Mouse (Mus musculus) thymus, postnatal 25 days (tissue): ENCODE measurements around the gene Smarcd2.

ENCODE experiments used
- DNase-seq: peaks from one replicate; pipeline ENCODE4 v3.0.0; 2022

Gene Smarcd2

GRCm38 (mm10) chr11:106272644-106273310 is at the start of gene Smarcd2:
Smarcd2 (minus strand) TSS chr11:106272972.
- DNase-seq, result peak; percentile 99

DNA sequence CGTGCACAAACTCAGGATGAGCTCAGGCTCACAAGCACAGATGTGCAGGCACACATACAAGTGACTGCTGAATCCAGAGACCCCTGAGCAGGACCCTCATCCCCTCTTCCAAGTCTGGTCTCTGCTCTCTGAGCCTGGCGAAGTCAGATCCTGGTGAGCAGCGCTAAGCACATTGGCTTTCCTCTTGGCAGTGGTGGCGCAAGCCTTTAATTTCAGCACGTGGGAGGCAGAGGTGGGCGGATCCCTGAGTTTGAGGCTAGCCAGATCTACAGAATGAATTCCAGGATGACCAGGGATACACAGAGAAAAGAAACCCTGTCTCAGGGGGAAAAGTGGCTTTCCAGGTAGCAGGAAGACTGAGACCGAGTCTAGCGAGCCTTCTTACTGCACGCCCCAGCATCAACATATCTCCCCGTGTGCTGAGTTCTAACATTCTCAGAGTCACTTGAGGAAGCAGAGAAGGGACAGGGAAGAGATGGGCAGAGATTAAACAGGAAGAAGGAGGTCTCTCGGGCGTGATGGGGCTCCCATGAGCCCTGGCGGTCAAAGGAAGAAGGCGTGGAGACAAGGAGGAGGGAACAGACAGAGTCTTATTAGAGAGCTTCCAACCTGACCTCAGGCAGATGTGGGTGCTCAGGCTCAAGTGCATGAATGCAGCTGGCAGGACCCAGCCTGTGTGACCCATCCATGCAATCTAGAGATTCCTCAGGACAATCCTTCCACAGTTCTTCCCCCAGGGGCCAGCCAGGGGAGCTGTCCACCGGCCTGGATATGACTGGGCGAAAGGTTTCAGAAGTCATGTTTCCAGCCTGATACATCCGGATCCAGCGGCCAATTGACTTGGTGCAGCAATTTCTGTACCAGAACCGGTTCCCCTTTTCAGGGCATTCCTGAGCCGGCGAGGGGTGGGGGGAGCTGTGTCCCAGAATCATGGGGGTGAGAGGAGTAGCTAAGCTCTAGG is 45.9 kb upstream of the Smarcd2 start:
- DNase-seq, result peak; percentile 38

DNA sequence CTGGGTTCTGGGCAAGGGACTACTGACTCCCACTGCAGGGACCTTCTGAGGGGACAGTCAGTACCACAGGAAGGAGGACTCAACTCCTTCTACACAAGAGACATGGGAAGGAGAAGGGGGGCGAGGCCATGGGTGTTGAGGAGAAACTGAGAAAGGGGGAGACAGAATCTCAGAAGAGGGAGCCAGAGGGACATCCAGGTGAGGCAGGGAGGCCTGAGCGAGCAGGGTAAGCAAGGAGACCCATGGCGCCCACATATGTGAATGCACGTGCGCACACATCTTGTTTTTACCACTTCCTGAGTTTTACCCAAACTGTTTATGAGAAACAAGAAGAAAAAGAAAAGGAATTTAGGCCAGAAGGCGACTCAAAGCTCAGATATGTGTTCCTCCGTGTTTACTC is 45.0 kb upstream of the Smarcd2 start:
- DNase-seq, result peak; percentile 61

DNA sequence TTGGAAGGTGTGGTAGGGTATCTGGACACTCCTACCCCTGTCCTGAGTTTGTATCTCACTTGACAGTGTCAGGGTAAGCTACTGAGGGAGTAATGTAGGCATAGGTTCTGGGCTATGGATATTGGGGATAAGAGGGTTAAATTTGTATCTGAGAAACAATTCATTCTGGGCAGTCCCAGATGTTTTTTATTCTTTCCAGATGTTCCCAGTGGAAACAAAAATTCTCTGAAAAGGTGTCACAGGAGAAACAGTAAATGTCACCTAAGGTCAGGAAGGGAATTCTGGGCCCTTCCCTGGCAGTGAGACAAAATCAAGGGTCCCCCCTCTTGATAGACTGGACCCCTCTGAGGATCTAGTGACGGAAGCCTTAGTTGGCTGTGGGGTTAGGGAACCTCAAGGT is 43.6 kb upstream of the Smarcd2 start:
- DNase-seq, result no peak

DNA sequence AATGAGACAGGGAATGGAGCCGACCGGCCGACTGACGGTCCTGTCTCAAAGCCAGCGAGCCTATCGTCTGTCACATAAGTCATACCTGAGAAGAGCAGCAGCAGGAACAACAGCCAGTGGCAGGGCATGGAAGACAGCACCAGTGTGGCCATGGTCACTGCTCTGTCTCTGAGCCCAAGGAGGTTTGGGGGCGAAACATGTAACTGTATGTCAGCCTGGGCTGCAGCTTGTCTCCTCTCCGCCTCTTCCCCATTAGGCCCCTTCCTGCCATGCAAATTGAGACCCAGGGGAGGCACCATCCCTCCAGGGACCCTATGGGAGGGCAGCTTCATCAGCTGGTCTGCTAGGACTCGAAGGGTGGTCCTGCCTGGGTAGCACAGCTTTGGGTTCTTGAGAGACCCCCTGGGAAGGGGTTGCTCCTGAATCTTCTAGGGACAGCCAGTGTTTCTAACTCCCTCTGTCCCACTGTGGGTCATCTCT is 41.6 kb upstream of the Smarcd2 start, which contains the start of gene Cd79b:
Gene Cd79b, minus strand, starts transcription at position 430 of the 480 bp plus-strand sequence.
- DNase-seq, result peak; percentile 33

DNA sequence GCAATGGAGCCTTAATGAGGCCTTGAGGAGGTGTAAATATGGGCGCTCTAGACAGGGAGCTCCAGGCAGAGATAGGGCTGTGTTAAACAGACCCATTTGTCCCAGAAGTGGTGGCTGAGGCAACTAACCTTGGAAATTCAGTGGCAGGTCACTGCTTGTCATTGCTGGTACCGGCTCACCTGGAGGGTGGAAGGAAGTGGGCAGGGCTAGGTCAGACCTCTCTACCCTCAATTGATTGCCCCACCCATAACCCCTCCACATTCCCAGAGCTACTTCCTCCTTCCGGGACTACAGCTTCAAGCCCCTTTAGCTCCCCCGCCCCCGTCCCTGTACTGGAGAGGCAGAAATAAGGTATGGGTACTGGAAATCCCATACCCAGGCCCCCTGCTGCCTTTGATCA is 40.8 kb upstream of the Smarcd2 start:
- peak; percentile 30 for DNase-seq

DNA sequence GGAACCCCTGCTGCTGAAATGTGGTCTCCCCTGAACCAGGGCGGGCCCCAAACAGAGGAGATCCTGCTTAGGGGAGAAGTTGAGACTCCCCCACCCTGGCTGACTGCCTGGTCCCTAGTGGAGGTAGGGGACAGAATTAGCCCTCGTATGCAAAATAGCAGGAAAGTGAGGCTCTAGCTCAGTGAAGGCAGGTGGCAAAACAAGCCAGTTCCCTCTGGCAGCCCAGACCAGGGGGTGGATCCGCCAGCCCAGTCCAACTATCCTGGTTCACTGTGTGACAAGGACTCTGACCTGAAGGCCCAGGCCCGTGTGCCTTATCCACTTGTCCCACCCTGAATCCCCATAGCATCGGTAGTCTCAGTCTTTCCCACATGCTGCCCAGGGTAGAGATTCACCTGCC is 37.4 kb upstream of the Smarcd2 start:
- no peak for DNase-seq

DNA sequence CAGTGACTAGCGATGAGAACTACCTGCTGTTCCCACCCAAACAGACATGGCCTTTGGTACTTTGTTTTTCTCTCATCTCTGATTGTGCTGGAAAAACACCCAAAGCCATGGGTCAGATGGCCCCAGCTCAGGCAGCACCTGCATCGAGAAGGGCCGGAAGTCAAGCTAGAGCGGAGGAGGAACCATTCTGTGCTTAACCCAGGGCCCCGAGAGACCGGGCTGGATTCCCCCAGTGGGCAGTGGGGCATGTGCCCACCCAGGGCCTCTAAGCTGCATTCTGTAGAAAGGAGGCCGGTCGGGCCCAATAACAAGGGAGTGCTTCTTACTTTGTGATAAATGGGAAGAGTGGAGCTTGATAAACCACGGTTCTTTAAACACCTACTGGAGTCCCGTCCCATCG is 35.4 kb upstream of the Smarcd2 start:
- peak; percentile 21 for DNase-seq

DNA sequence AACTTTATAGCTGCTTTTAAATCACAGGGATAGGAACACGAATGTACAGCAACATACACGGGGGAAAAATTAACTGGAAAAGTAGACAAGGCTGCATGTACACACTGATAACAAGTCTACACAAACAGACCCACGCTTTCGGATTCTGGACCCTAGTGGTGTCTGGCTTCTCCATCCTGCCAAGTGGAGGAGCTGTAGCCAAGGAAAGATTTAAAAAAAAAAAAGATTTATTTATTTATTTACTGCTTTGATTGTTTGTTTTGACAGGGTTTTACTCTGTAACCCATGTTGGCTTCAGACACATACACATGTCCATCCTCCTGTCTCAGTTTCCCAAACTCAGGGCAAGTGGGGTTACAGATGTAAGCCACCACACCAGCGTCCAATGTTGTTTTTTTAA is 34.7 kb upstream of the Smarcd2 start:
- DNase-seq, result no peak

GRCm38 (mm10) chr11:106306758-106307157 is 34.0 kb upstream of the Smarcd2 start:
- DNase-seq, result no peak

DNA sequence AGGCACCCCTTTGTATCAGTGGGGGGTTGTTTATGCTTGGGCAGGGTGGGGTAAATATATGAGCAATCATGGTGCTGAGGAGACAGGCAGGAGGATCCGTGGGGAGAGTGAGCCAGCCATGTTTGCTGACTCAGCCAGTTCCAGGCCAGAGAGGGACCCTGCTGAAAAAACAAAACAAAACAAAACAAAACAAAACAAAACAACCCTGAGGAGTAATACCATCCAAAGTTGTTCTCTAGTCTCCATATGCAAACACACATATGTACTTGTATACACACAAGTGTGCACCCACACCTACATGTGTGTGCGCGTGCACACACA is 33.3 kb upstream of the Smarcd2 start:
- DNase-seq, result no peak

GRCm38 (mm10) chr11:106305348-106306064 is 32.7 kb upstream of the Smarcd2 start:
- no peak for DNase-seq

- DNase-seq, result peak; percentile 74
These were observed 29.9 kb upstream of the Smarcd2 start for GRCm38 (mm10) chr11:106302634-106303033.

DNA sequence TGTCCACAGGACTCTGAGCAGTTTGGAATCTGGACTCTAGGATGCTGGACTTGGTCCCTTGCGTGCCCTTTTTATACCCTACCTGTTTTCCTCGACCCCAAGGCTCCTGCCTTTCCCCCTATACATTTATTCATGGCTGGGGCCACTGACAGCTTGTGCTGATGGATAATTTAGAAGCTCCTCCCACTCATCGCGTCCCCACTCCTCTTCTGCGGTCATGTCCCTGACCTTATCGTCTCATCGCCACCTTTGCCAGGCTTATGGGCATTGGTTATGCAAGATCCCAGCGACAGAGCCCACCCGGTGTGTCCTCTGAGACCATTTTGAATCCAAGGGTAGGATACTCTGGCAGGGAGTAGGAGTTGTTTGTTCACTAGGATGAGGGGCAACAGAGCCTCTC is 29.0 kb upstream of the Smarcd2 start, which contains the start of gene Gh:
Gene Gh, minus strand, starts transcription at position 101 of the 400 bp plus-strand sequence.
- DNase-seq, result no peak

GRCm38 (mm10) chr11:106291861-106292260 is 19.1 kb upstream of the Smarcd2 start:
- DNase-seq, result no peak

- no peak for DNase-seq
These were observed 17.6 kb upstream of the Smarcd2 start for GRCm38 (mm10) chr11:106290376-106290775.

DNA sequence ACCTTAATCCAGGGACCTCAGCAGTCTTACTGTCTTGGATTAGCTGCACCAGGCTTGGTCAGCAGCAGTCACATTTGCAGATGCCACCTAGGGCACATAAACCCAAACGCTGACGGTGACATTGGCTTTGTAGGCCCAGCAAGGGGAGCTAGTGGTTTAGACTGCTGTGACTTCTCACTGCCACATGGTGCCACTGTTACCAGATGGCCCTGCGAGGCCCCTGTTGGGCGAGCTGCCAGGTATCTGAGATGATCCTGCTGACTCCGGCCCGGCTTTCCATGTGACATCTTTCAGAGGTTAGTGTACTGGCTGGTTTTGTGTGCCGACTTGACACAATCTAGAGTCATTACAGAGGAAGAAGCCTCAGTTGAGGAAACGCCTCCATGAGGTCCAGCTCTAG is 16.6 kb upstream of the Smarcd2 start:
- peak; percentile 38 for DNase-seq

DNA sequence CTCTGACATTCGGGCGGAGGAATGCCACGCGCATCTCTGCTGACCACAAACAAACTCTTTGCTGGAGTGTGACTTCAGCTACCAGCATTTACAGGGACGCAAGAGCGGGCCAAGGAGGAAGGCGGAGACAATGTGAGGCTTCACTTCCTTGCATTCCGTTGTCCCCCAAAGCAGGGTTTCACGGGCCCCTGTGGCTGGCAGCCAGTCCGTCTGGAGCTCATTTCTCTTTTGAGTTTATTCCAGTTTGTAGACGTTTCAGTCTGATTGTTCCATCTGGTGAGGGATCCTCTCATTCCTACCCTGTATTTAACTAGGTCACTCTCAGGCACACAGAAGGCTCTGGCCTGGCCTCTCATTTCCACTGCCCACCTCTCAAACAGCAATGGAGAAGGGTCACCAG is 14.2 kb upstream of the Smarcd2 start:
- no peak for DNase-seq

- no peak for DNase-seq
These were observed 13.4 kb upstream of the Smarcd2 start for GRCm38 (mm10) chr11:106286206-106286605.

GRCm38 (mm10) chr11:106284126-106284525 is 11.4 kb upstream of the Smarcd2 start:
- DNase-seq, result no peak

DNA sequence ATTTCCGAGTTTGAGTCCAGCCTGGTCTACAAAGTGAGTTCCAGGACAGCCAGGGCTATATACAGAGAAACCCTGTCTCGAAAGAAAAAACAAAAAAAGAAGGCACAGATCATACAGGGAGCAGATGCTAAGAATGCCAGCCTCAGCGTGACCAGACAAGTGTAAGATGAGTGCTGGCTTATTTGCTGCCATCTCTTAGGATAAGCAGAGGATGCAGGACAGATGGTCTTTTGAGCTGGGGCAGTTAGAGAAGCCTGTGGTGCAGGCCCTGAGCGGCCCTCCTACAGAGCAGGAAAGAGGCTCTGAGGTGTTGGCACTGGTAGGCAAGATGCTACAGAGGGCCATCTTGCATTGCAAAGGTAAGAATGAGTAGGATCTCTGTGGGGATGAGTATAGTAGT is 10.6 kb upstream of the Smarcd2 start:
- DNase-seq, result no peak

GRCm38 (mm10) chr11:106282452-106282851 is 9.7 kb upstream of the Smarcd2 start:
- no peak for DNase-seq

GRCm38 (mm10) chr11:106276454-106276853 is 3.7 kb upstream of the Smarcd2 start, which contains the start of gene Tcam1:
Tcam1 (plus strand) TSS chr11:106276672.
- DNase-seq, result peak; percentile 97
